Mouse (Mus musculus): ENCODE results near the gene Vps13d. TPM values are rescaled to one million over a fixed set of nuclear protein-coding genes. Genes with fewer than 3 reads are reported as not detected.

The Vps13d gene
- polyA plus RNA-seq, 1 experiment from 2014 or later: 7.9 TPM

- Histone ChIP-seq H3K27me3 (no peaks in the 10 kb centered on the region), H3K4me3 (no peak overlapping the region), H3K36me3 (no peaks in the 10 kb centered on the region), H3K4me2 (replicated peaks) (no peak overlapping the region), H3K27ac (replicated peaks) (no peak overlapping the region), H3K9me3 (no peaks in the 10 kb centered on the region), H3K9ac (replicated peaks) (no peak overlapping the region), H3K4me1 (no peaks in the 10 kb centered on the region)
- no peak for ATAC-seq (ENCODE audit: low FRiP score, low read depth)
- WGBS: 78% methylated on average over 6 of the region's 6 CpGs
Observed at GRCm38 (mm10) chr4:145209076-145209689, 14.4 kb upstream of the Vps13d start.

GRCm38 (mm10) chr4:145207718-145208371 is 13.0 kb upstream of the Vps13d start:
- Histone ChIP-seq H3K36me3 (no peaks in the 10 kb centered on the region), H3K4me1 (no peaks in the 10 kb centered on the region), H3K9me3 (no peaks in the 10 kb centered on the region), H3K4me3 (no peak overlapping the region), H3K9ac (replicated peaks) (no peak overlapping the region), H3K27me3 (no peaks in the 10 kb centered on the region), H3K4me2 (replicated peaks) (no peak overlapping the region), H3K27ac (replicated peaks) (no peak overlapping the region)
- WGBS: 88% methylated on average over 3 of the region's 3 CpGs
- ATAC-seq (ENCODE audit: low FRiP score, low read depth): no peak

DNA sequence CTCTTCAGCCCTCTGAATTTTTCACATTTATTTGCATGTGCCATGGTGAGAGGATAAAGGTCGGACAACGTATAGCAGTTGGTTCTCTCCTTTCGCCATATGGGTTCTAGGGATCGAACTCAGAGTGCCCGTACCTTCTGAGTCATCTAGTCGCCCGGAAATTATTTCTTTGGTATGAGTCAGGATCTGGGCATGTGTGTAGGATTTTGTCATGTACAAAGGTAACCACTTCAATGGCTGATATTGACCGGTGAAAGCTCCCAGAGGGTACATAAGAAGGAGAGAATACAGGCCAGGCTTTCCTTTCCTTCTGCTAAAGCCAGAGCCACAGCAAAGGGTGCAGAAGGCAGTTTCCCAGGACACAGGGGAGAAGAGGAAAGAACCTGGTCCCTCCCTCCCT is 10.0 kb upstream of the Vps13d start:
- H3K27ac ChIP-seq (replicated peaks): no peak overlapping the region
- 89% methylated on average over 8 of the region's 8 CpGs for WGBS

GRCm38 (mm10) chr4:145203305-145203704 is 8.5 kb upstream of the Vps13d start:
- Histone ChIP-seq H3K9ac (replicated peaks) (no peak overlapping the region), H3K36me3 (no peaks in the 10 kb centered on the region), H3K27ac (replicated peaks) (no peak overlapping the region), H3K4me1 (no peaks in the 10 kb centered on the region), H3K4me2 (replicated peaks) (no peak overlapping the region), H3K9me3 (no peaks in the 10 kb centered on the region), H3K4me3 (no peak overlapping the region), H3K27me3 (no peaks in the 10 kb centered on the region)
- ATAC-seq (ENCODE audit: low FRiP score, low read depth): no peak
- 81% methylated on average over 2 of the region's 2 CpGs for whole genome bisulfite sequencing

More for the DNA sequence above, 10.0 kb upstream of the Vps13d start:
- no peaks in the 10 kb centered on the region for H3K9me3 ChIP-seq
- no peaks in the 10 kb centered on the region for H3K27me3 ChIP-seq
- H3K36me3 ChIP-seq: no peaks in the 10 kb centered on the region
- H3K4me2 ChIP-seq (replicated peaks): no peak overlapping the region
- ATAC-seq (ENCODE audit: low FRiP score, low read depth): no peak
- H3K4me3 ChIP-seq: no peak overlapping the region
- no peak overlapping the region for H3K9ac ChIP-seq (replicated peaks)
- H3K4me1 ChIP-seq: no peaks in the 10 kb centered on the region

- Histone ChIP-seq H3K9me3 (no peaks in the 10 kb centered on the region), H3K36me3 (no peaks in the 10 kb centered on the region), H3K9ac (replicated peaks) (no peak overlapping the region), H3K4me1 (no peaks in the 10 kb centered on the region), H3K4me2 (replicated peaks) (no peak overlapping the region), H3K4me3 (no peak overlapping the region), H3K27me3 (no peaks in the 10 kb centered on the region), H3K27ac (replicated peaks) (no peak overlapping the region)
- no peak for ATAC-seq (ENCODE audit: low FRiP score, low read depth)
- 79% methylated on average over 3 of the region's 3 CpGs for WGBS
Observed at GRCm38 (mm10) chr4:145201424-145201823, 6.6 kb upstream of the Vps13d start.

- Histone ChIP-seq H3K4me3 (no peak overlapping the region), H3K4me1 (no peaks in the 10 kb centered on the region), H3K27me3 (no peaks in the 10 kb centered on the region), H3K27ac (replicated peaks) (no peak overlapping the region), H3K36me3 (no peaks in the 10 kb centered on the region), H3K4me2 (replicated peaks) (no peak overlapping the region), H3K9ac (replicated peaks) (no peak overlapping the region), H3K9me3 (no peaks in the 10 kb centered on the region)
- 52% methylated on average over 11 of the region's 11 CpGs for WGBS
- ATAC-seq (ENCODE audit: low FRiP score, low read depth): no peak
Observed at GRCm38 (mm10) chr4:145199982-145200699, 5.3 kb upstream of the Vps13d start.

- 84% methylated on average over 4 of the region's 4 CpGs for WGBS
- Histone ChIP-seq H3K36me3 (no peaks in the 10 kb centered on the region), H3K4me1 (peaks cover 17% of the 10 kb centered on the region), H3K9ac (replicated peaks) (no peak overlapping the region), H3K9me3 (no peaks in the 10 kb centered on the region), H3K4me2 (replicated peaks) (no peak overlapping the region), H3K4me3 (no peak overlapping the region), H3K27me3 (no peaks in the 10 kb centered on the region), H3K27ac (replicated peaks) (no peak overlapping the region)
- no peak for ATAC-seq (ENCODE audit: low FRiP score, low read depth)
Observed at GRCm38 (mm10) chr4:145196586-145196985, 1.8 kb upstream of the Vps13d start.

DNA sequence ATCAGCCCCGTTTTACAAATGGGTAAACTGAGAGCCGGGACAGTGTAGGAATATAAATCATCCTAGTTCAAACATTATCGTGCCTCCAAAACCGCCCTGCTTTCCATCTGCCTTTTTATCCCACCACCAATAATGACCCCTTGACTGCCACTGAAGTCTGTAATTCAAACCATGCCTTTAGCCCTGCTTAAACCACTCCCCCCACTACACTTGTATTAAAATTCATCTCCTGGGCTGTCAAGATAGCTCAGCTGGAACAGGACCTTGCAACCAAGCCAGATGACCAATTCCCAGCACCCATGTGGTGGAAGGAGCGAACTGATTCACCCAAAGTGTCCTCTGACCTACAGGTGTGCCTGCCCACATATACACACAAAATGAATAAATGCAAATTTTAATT is 367 bp upstream of the Vps13d start:
- H3K27ac ChIP-seq (replicated peaks): no peak overlapping the region
- no peak; the same call in 1 of the 2 replicates for ATAC-seq (ENCODE audit: low FRiP score, low read depth)
- H3K4me3 ChIP-seq: peak overlapping the region; percentile 93; the same call in 1 of the 2 replicates
- H3K36me3 ChIP-seq: 0 out of 2 replicates have a peak, but pooled peaks cover 2% of the 10 kb centered on the region
- no peaks in the 10 kb centered on the region for H3K9me3 ChIP-seq
- H3K9ac ChIP-seq (replicated peaks): no peak overlapping the region
- WGBS: 24% methylated on average over 5 of the region's 5 CpGs
- H3K4me1 ChIP-seq: peaks cover 17% of the 10 kb centered on the region
- peak overlapping the region; percentile 97; the same call in 1 of the 2 replicates for H3K4me2 ChIP-seq (replicated peaks)
- H3K27me3 ChIP-seq: no peaks in the 10 kb centered on the region

- Histone ChIP-seq H3K4me2 (replicated peaks) (peak overlapping the region; percentile 97), H3K4me3 (peak overlapping the region; percentile 93), H3K27me3 (no peaks in the 10 kb centered on the region), H3K9me3 (no peaks in the 10 kb centered on the region), H3K36me3 (0 out of 2 replicates have a peak, but pooled peaks cover 11% of the 10 kb centered on the region), H3K4me1 (peaks cover 17% of the 10 kb centered on the region), H3K27ac (replicated peaks) (no peak overlapping the region), H3K9ac (replicated peaks) (peak overlapping the region; percentile 78)
- peak; percentile 3 for ATAC-seq (ENCODE audit: low FRiP score, low read depth)
- WGBS: 1% methylated on average over 10 of the region's 10 CpGs
Observed at GRCm38 (mm10) chr4:145193991-145194511, 754 bp downstream of the Vps13d start.

DNA sequence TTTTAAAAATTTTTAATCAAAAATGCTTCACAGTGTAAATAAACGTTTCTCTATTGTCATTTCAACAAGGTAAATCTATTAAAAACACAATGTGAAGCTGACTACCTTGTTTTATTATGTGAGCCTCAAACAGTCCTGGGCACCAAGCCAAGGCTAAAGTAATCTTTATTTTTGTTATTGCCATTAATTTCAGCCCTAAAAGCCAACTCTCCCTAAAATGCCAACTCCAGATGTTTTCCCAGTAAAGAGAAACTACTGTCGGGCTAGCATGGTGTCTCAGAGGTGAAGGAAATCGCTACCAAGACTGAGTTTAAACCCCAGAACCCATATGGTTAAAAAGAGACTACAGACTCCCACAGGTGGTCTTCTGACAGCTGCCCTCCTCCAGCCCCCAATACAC is 1.4 kb downstream of the Vps13d start:
- Histone ChIP-seq H3K4me2 (replicated peaks) (peak overlapping the region; percentile 97), H3K27me3 (no peaks in the 10 kb centered on the region), H3K36me3 (peaks cover 16% of the 10 kb centered on the region), H3K9ac (replicated peaks) (0 out of 2 replicates have a peak overlapping the region, but pooled peaks have one; percentile 78), H3K27ac (replicated peaks) (no peak overlapping the region), H3K4me1 (peaks cover 17% of the 10 kb centered on the region), H3K4me3 (peak overlapping the region; percentile 93; the same call in 1 of the 2 replicates), H3K9me3 (no peaks in the 10 kb centered on the region)
- no peak for ATAC-seq (ENCODE audit: low FRiP score, low read depth)
- 57% methylated on average over 3 of the region's 3 CpGs for WGBS

DNA sequence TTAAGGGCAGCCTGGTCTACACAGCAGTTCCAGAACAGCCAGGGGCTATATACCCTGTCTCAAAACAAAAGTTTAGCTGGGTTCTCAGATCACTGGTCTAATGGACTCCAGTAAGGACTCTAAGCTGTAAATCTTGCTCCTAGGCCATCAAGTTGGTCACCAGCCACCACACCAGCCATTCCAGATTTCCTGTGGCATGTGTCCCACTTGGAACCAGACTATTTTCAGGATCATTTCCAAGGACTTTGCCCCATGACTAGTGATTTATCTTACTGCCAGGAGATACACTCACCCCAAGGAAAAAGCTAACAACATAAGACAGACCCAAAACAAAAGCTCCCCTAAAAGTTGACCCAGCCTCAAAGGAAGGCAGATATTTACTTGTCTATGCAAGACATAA is 2.1 kb downstream of the Vps13d start:
- Histone ChIP-seq H3K27me3 (no peaks in the 10 kb centered on the region), H3K9ac (replicated peaks) (no peak overlapping the region), H3K9me3 (no peaks in the 10 kb centered on the region), H3K4me3 (no peak overlapping the region), H3K4me1 (peaks cover 17% of the 10 kb centered on the region), H3K4me2 (replicated peaks) (no peak overlapping the region), H3K36me3 (peaks cover 17% of the 10 kb centered on the region), H3K27ac (replicated peaks) (no peak overlapping the region)
- ATAC-seq (ENCODE audit: low FRiP score, low read depth): no peak

DNA sequence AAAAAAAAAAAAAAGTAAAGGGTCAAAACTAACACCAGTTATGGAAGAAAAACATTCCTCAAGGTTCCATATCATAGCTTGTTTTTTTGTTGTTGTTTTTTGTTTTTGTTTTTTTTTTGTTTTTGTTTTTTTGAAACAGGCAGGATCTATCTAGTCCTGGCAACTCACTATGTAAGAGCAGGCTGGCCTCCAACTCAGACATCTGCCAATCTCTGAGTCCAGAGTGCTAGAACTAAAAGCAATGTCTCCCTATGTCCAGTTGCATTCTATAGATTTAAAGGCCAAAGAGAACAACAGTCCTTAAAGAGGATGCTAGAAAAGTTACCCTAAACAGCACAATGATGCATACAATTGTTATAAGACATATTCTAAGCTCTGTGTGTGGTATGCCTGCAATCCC is 6.2 kb downstream of the Vps13d start:
- H3K9me3 ChIP-seq: no peaks in the 10 kb centered on the region
- H3K27me3 ChIP-seq: no peaks in the 10 kb centered on the region
- peaks cover 10% of the 10 kb centered on the region for H3K4me1 ChIP-seq
- H3K4me3 ChIP-seq: no peak overlapping the region
- H3K9ac ChIP-seq (replicated peaks): no peak overlapping the region
- ATAC-seq (ENCODE audit: low FRiP score, low read depth): no peak
- peaks cover 53% of the 10 kb centered on the region for H3K36me3 ChIP-seq
- no peak overlapping the region for H3K27ac ChIP-seq (replicated peaks)
- H3K4me2 ChIP-seq (replicated peaks): no peak overlapping the region

All from midbrain, embryonic 12.5 days (tissue).